Mouse (Mus musculus) left cerebral cortex, adult 2 months (tissue): ENCODE measurements at regions not wholly inside any gene's neighbourhood (a gene's known extent, or its start where the extent isn't known, plus 50 kb on each side); places are given as distances from the start of the nearest gene placed in this dataset.
"Not testable (repeated sequence)": the region's sequence is repeated elsewhere in the genome, so short reads cannot be mapped to it uniquely, and the experiment has no call there.

Experiments used
- DNase-seq, 2 experiments: peaks; one replicate each; pipeline ENCODE4 v3.0.0; 2021 to 2022; ENCODE audit warnings: low spot score in 2 of 2, mixed read lengths in 1 of 2; ENCODE audit errors: extremely low spot score in 1 of 2
- H3K27ac ChIP-seq: fragments of 200-600 bp; 2 replicates; pipeline ENCODE4 v1.8.1; 2022
- H3K4me3 ChIP-seq: fragments of 200-600 bp; 2 replicates; pipeline ENCODE4 v1.8.1; 2022
- CTCF ChIP-seq: fragments of 200-600 bp; IDR thresholded peaks from 2 replicates; pipeline ENCODE4 v1.8.1; 2022; ENCODE audit warnings: antibody characterized with exemption, mild to moderate bottlenecking, moderate library complexity
- intact Hi-C: fragments of 180-260 bp; cut with DNase I; formaldehyde crosslinking; loops from one replicate; pipeline ENCODE4 v1.15.1; 2025

DNA sequence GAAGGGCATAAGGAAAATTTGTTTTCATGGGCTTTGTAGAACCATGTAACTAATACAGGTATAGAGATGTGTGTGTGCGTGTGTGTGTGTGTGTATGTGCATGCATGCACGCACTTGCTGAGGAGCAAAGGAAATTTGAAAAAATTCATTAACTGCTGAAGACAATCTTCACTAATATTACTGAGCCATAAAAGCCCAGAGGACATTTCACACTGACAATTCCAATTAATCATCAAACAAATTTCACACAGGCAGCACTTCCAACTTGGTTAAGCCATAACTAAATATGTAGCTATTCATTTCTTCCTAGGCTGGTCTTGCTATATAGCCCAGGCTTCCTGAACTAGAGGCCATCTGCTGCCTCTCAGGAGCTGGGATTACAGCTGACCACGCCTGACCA lies 815.6 kb upstream of the Sox9 start:
- intact Hi-C loops = no loop called here
- H3K4me3 ChIP-seq = no peak overlapping the region
- no peak for TF ChIP-seq CTCF
- H3K27ac ChIP-seq = no peak overlapping the region
- DNase-seq = no peak

DNA sequence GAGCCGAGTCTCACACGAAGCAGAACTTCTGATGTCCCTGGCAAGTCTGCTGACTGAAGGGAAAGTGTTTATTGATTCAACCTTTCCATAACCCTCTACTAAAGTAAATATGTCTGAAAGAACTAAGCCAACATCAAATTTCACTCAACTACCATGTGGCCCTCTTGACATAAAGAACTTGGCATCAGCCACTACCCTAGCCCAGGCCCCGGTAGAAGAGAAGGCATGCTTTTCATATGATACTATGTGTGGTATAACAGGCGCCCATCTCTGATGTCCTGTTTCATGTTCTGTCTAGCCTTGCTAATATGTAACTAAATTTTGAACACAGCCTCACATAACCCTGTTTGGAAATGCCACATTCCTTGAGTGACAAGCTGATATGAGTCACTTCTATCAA lies 811.0 kb upstream of the Sox9 start:
- Histone ChIP-seq H3K27ac (no peak overlapping the region), H3K4me3 (no peak overlapping the region)
- intact Hi-C loops = no loop called here
- no peak for DNase-seq
- no peak for TF ChIP-seq CTCF

DNA sequence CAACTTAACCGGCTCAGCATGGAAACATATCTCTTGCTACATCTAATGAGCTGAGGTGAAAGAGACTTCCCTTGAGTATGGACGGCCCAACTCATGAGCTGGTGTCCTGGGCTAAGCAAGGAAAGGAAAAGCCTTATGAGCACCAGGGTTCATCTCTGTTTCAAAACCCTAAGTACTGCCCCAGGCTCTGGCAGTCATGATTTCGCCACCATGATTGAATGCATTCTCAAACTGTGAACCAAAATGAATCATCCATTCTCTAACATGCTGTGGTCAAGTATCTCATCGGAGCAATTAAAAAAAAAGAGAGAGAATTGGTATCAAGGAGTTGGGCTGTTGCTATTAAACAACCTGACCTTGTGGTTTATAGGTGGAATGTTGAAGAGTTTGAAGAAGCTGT lies 803.4 kb upstream of the Sox9 start:
- no peak for TF ChIP-seq CTCF
- intact Hi-C loops = no loop called here
- H3K4me3 ChIP-seq = no peak overlapping the region
- no peak for DNase-seq
- no peak overlapping the region for H3K27ac ChIP-seq

GRCm38 (mm10) chr11:111996395-111996794 lies 785.6 kb upstream of the Sox9 start:
- Histone ChIP-seq H3K4me3 (no peak overlapping the region), H3K27ac (no peak overlapping the region)
- intact Hi-C loops = no loop called here
- no peak for TF ChIP-seq CTCF
- DNase-seq = no peak

- intact Hi-C loops, DNase-seq: not testable (repeated sequence)
These were observed 771.2 kb upstream of the Sox9 start for GRCm38 (mm10) chr11:112010848-112011247.

GRCm38 (mm10) chr11:112017906-112018305 lies 764.1 kb upstream of the Sox9 start:
- intact Hi-C loops = no loop called here
- DNase-seq = no peak
- no peak for TF ChIP-seq CTCF
- no peak overlapping the region for H3K4me3 ChIP-seq
- no peak overlapping the region for H3K27ac ChIP-seq

More at GRCm38 (mm10) chr11:112010848-112011247, 771.2 kb upstream of the Sox9 start:
- not testable (repeated sequence) for H3K4me3 ChIP-seq, H3K27ac ChIP-seq

- intact Hi-C loops = no loop called here
- DNase-seq = no peak
- TF ChIP-seq CTCF = no peak
- no peak overlapping the region for H3K4me3 ChIP-seq
- H3K27ac ChIP-seq = no peak overlapping the region
These were observed 754.0 kb upstream of the Sox9 start for GRCm38 (mm10) chr11:112028031-112028430.

GRCm38 (mm10) chr11:112038741-112039140 lies 743.3 kb upstream of the Sox9 start:
- intact Hi-C loops = no loop called here
- TF ChIP-seq CTCF = no peak
- H3K27ac ChIP-seq = no peak overlapping the region
- DNase-seq = no peak
- H3K4me3 ChIP-seq = no peak overlapping the region

DNA sequence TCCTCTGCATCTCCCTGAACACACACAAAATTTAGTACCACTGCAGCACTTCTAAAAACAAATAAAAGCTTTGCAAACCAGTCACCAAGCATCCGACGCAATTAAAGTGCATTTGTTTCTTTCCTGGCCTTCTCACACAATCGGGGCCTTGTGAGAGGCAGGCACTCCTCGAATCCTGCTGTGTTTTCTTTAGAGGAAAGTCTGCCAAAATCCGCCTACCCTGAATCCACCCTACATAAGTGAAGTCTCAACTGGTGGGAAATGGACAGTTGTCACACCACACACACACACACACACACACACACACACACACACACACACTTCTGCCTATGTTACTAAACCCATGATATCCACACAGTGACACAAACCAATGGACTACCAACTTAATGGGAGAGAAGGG lies 737.6 kb upstream of the Sox9 start:
- DNase-seq = no peak
- no peak for TF ChIP-seq CTCF
- intact Hi-C loops = no loop called here
- H3K27ac ChIP-seq = no peak overlapping the region
- H3K4me3 ChIP-seq = no peak overlapping the region

- no peak for DNase-seq
- Histone ChIP-seq H3K27ac (no peak overlapping the region), H3K4me3 (no peak overlapping the region)
- no peak for TF ChIP-seq CTCF
- intact Hi-C loops = no loop called here
These were observed 736.7 kb upstream of the Sox9 start for GRCm38 (mm10) chr11:112045353-112045752.

GRCm38 (mm10) chr11:112050362-112050761 lies 731.7 kb upstream of the Sox9 start:
- no peak for TF ChIP-seq CTCF
- DNase-seq = no peak
- Histone ChIP-seq H3K27ac (no peak overlapping the region), H3K4me3 (no peak overlapping the region)
- intact Hi-C loops = no loop called here

GRCm38 (mm10) chr11:112055591-112055990 lies 726.4 kb upstream of the Sox9 start:
- intact Hi-C loops = no loop called here
- H3K4me3 ChIP-seq = no peak overlapping the region
- no peak overlapping the region for H3K27ac ChIP-seq
- no peak for DNase-seq
- no peak for TF ChIP-seq CTCF

- Histone ChIP-seq H3K27ac (no peak overlapping the region), H3K4me3 (no peak overlapping the region)
- no peak for DNase-seq
- intact Hi-C loops = no loop called here
- peak; percentile 2; the same call in 1 of the 2 replicates for TF ChIP-seq CTCF
These were observed 714.8 kb upstream of the Sox9 start for GRCm38 (mm10) chr11:112067176-112067575.

- no peak for DNase-seq
- Histone ChIP-seq H3K27ac (no peak overlapping the region), H3K4me3 (no peak overlapping the region)
- intact Hi-C loops = no loop called here
- TF ChIP-seq CTCF = no peak
These were observed 713.2 kb upstream of the Sox9 start for GRCm38 (mm10) chr11:112068821-112069220.
